Mouse (Mus musculus): ENCODE measurements around the gene Plekha5. TPM values are rescaled to one million over a fixed set of nuclear protein-coding genes. Genes with fewer than 3 reads are reported as not detected.

Gene Plekha5
- polyA plus RNA-seq, 1 experiment from 2014 or later = 51.5 TPM

DNA sequence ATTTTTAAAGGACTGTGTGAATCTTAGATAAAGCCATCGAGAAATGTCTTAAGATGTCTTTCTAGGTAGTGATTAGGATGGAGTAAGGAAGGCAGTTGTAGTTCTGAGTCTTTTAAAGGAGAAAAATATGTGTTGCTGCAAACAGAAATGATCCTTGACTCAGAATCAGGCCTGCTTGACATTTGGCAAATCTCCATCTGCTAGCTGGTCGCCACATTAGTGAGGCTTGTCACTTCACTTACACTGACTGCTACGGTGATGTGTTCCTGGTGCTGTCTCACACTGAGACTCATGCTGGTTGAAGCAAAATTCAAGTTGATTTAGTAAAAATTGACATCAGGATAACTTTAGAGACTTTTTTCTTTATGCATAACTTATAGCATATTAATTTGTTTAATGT lies 32.0 kb downstream of the Plekha5 start:
- peaks cover 13% of the 10 kb centered on the region for H3K4me1 ChIP-seq
- WGBS = 49% methylated on average over 3 of the region's 3 CpGs
- ATAC-seq (ENCODE audit: insufficient number of reproducible peaks, low FRiP score, low TSS enrichment, low read depth) = no peak

DNA sequence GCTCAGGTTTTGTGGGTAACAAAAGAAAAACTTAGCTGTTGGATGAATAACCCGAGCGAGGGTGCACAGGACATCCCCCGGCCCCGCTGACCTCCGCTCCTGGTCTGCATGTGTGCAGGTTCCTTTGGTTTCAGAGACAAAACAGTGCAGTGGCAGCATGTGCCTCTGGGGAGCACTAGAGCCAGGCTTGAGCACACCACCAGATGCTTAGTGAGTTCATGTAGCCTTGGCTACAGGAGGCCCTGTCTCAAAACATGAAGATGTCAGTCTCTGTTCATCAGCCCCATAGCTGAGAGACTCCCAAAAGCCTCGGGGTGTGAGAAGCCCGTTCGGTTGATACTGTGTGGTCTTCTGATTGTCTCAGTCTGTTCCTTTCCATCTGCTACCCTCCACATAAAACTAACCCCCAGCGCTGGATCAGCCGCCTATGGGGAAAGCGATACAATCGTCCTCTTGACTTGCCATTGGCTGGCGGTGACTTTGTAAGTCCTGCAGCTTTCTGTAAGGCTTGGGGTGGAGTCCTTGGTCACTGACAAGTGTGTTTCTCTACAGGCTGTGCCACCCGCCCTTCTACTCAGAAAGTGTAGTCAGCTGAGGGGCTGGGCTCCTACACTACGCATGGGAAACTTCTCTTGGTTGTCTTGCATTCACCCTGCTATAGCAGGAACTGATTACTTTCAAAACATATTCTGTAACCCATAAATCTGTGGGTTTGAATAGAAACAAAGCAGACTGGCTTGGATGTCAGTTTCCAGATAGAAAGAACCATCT lies 32.7 kb downstream of the Plekha5 start:
- H3K36me3 ChIP-seq = no peaks in the 10 kb centered on the region
- H3K27ac ChIP-seq (replicated peaks) = 0 out of 2 replicates have a peak overlapping the region, but pooled peaks have one; percentile 28
- no peak overlapping the region for H3K4me2 ChIP-seq (replicated peaks)
- no peaks in the 10 kb centered on the region for H3K9me3 ChIP-seq (replicated peaks)
- H3K4me3 ChIP-seq (replicated peaks) = no peak overlapping the region
- peaks cover 13% of the 10 kb centered on the region for H3K4me1 ChIP-seq
- no peaks in the 10 kb centered on the region for H3K27me3 ChIP-seq
- ATAC-seq (ENCODE audit: insufficient number of reproducible peaks, low FRiP score, low TSS enrichment, low read depth) = peak; percentile 63
- 68% methylated on average over 15 of the region's 15 CpGs for WGBS
- no peak overlapping the region for H3K9ac ChIP-seq

More for the DNA sequence above, 32.0 kb downstream of the Plekha5 start:
- Histone ChIP-seq H3K36me3 (no peaks in the 10 kb centered on the region), H3K27ac (replicated peaks) (no peak overlapping the region), H3K9me3 (replicated peaks) (no peaks in the 10 kb centered on the region), H3K4me3 (replicated peaks) (no peak overlapping the region), H3K4me2 (replicated peaks) (no peak overlapping the region), H3K27me3 (no peaks in the 10 kb centered on the region), H3K9ac (no peak overlapping the region)

DNA sequence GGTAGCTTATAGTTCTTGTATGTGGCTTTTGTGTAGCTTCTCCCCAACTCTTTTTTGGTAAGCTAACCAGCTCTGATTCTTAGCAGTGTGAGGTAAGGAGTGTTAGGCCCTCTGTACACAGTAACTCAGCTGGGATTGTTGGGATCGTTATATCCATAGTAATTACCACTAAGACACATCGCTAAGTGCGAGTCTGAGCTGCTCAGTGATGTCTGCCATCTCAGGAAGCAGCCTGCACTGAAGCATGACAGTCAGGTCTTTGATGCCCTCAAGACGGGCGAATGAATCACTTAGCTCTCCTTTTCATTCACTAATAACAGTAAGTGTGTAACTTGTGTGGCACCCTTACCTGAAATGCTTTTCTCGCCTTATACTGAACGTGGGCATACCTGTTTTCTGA lies 36.5 kb downstream of the Plekha5 start:
- no peak overlapping the region for H3K4me3 ChIP-seq (replicated peaks)
- ATAC-seq (ENCODE audit: insufficient number of reproducible peaks, low FRiP score, low TSS enrichment, low read depth) = no peak
- no peaks in the 10 kb centered on the region for H3K36me3 ChIP-seq
- H3K27me3 ChIP-seq = no peaks in the 10 kb centered on the region
- WGBS = 81% methylated on average over 7 of the region's 7 CpGs
- no peak overlapping the region for H3K27ac ChIP-seq (replicated peaks)
- no peaks in the 10 kb centered on the region for H3K9me3 ChIP-seq (replicated peaks)
- peaks cover 13% of the 10 kb centered on the region; the same call in 1 of the 2 replicates for H3K4me1 ChIP-seq
- H3K9ac ChIP-seq = no peak overlapping the region
- H3K4me2 ChIP-seq (replicated peaks) = no peak overlapping the region

DNA sequence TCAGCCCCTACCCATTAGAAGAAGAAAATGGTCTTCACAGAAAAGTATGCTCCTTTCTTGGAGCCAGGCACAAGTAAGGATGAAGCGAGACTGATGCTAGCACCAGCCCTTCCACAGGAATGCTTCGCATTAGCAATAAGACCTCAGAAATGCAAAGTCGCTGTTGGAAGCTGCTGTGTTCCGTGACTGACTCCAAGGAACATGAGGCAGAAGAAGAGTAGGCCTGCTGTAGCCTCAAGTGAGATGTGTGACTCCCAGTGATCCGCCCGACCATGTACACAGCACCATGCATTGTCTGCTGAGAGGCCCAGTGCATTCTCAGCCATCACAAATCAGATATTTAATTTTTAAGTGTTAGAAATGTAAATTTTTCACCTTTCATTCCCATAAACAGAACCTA lies 41.0 kb downstream of the Plekha5 start:
- no peak overlapping the region for H3K4me2 ChIP-seq (replicated peaks)
- no peak overlapping the region for H3K9ac ChIP-seq
- H3K27me3 ChIP-seq = no peaks in the 10 kb centered on the region
- 0 out of 2 replicates have a peak overlapping the region, but pooled peaks have one; percentile 7 for H3K27ac ChIP-seq (replicated peaks)
- H3K4me3 ChIP-seq (replicated peaks) = no peak overlapping the region
- no peaks in the 10 kb centered on the region for H3K36me3 ChIP-seq
- no peak for ATAC-seq (ENCODE audit: insufficient number of reproducible peaks, low FRiP score, low TSS enrichment, low read depth)
- peaks cover 4% of the 10 kb centered on the region; the same call in 1 of the 2 replicates for H3K4me1 ChIP-seq
- 72% methylated on average over 6 of the region's 6 CpGs for WGBS
- H3K9me3 ChIP-seq (replicated peaks) = no peaks in the 10 kb centered on the region

DNA sequence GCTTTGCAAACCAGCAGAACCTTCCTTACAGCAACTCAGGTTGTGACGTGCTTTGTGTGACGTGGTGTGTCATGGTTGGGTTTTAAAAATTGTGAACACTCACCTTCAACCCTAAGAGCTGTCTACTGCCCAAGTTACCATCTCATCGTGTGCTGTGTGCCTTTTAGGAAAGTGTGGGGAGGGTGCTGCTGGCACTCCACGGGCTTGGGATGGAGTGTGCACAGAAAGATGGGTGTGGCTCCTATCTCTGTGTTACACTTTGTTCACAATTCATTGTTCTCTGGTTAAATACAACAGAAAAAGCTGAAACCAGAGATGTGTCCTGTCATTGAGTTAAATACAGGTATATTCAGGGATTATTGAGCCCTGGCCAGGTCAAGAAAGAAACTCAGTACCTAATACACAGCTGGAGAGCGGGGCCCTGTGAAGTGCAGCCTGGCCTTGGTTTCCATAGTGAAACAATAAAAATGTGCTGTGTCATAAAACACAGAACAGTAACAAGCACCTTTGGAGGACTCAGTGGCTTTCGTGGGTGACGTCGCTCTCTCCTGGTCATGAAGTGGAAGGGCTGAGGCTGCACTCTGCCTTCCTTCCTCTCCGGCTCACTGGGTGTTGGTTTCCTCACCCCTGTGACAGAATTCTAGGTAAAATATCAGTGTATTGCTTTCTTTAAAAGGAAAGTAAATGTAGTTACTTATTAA lies 42.2 kb downstream of the Plekha5 start:
- Histone ChIP-seq H3K36me3 (no peaks in the 10 kb centered on the region), H3K4me1 (peaks cover 4% of the 10 kb centered on the region; the same call in 1 of the 2 replicates), H3K27ac (replicated peaks) (no peak overlapping the region), H3K9me3 (replicated peaks) (no peaks in the 10 kb centered on the region), H3K4me3 (replicated peaks) (no peak overlapping the region), H3K9ac (no peak overlapping the region), H3K4me2 (replicated peaks) (no peak overlapping the region), H3K27me3 (no peaks in the 10 kb centered on the region)
- ATAC-seq (ENCODE audit: insufficient number of reproducible peaks, low FRiP score, low TSS enrichment, low read depth) = no peak; the same call in 1 of the 2 replicates
- 82% methylated on average over 9 of the region's 9 CpGs for WGBS

DNA sequence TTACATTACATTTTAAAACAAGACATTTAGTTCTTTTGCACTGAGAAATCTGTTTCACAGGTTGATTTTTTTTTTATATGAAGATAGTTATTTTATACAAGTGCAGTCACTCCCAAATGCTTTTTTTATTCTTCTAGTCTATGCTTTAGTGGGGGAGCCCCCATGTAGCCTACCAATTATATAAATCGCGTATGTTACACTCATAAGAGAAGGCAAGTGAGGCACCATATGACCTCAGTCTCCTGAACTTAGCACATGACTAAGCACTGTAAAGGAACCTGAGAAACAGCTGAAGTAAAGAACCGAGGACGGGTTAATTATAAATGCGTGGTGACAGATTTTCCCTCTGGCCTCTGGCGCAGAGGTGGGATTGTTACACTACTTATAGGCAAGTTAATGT lies 43.0 kb downstream of the Plekha5 start:
- Histone ChIP-seq H3K4me2 (replicated peaks) (no peak overlapping the region), H3K9ac (no peak overlapping the region), H3K4me1 (peaks cover 4% of the 10 kb centered on the region; the same call in 1 of the 2 replicates), H3K27me3 (no peaks in the 10 kb centered on the region), H3K36me3 (no peaks in the 10 kb centered on the region), H3K9me3 (replicated peaks) (no peaks in the 10 kb centered on the region), H3K4me3 (replicated peaks) (no peak overlapping the region), H3K27ac (replicated peaks) (no peak overlapping the region)
- no peak for ATAC-seq (ENCODE audit: insufficient number of reproducible peaks, low FRiP score, low TSS enrichment, low read depth)
- WGBS = 62% methylated on average over 6 of the region's 6 CpGs

DNA sequence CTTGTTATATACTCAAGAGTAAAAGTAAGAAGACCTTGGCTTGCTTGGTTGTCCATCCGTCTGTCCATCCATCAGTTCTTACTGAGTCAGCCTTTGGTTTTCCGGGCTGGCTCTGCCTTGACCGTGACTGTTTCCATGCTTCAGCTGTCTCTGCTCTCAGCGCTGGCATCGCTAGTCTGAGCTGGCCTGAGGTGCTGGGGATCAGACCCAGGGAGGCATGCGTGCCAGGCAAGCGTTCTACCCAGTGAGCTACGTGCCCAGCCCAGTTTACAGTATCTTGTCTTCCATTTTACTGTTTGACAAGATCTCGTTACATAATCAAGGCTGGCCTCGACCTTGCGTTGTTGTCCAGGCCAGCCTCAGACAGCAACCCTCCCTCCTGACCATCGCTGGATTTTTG lies 44.0 kb downstream of the Plekha5 start:
- Histone ChIP-seq H3K9ac (no peak overlapping the region), H3K4me1 (peaks cover 4% of the 10 kb centered on the region; the same call in 1 of the 2 replicates), H3K36me3 (no peaks in the 10 kb centered on the region), H3K27me3 (no peaks in the 10 kb centered on the region), H3K27ac (replicated peaks) (no peak overlapping the region), H3K9me3 (replicated peaks) (no peaks in the 10 kb centered on the region), H3K4me2 (replicated peaks) (no peak overlapping the region), H3K4me3 (replicated peaks) (no peak overlapping the region)
- 91% methylated on average over 12 of the region's 12 CpGs for WGBS
- no peak for ATAC-seq (ENCODE audit: insufficient number of reproducible peaks, low FRiP score, low TSS enrichment, low read depth)

DNA sequence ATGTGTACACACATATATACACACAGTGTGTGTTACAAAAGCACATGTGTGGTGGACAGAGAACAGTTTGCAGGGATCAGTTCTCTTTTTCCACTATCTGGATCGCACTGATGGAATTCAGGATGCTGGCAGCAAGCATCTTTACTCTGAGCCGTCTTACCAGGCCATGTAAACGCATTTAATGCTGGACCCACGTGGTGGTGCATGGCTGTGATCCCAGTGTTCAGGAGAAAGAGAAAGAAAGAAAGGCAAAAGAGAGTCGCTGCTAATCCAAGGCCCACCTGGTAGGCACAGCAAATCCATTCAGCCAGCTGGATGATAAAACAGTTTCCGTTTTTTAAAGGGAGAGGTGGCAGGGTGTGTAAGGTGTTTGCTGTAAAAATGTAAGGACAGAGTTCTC lies 45.9 kb downstream of the Plekha5 start:
- Histone ChIP-seq H3K27ac (replicated peaks) (no peak overlapping the region), H3K4me2 (replicated peaks) (no peak overlapping the region), H3K27me3 (no peaks in the 10 kb centered on the region), H3K9ac (no peak overlapping the region), H3K4me3 (replicated peaks) (no peak overlapping the region), H3K4me1 (no peaks in the 10 kb centered on the region; the same call in 1 of the 2 replicates), H3K9me3 (replicated peaks) (no peaks in the 10 kb centered on the region), H3K36me3 (no peaks in the 10 kb centered on the region)
- WGBS = 75% methylated on average over 6 of the region's 6 CpGs
- no peak for ATAC-seq (ENCODE audit: insufficient number of reproducible peaks, low FRiP score, low TSS enrichment, low read depth)

DNA sequence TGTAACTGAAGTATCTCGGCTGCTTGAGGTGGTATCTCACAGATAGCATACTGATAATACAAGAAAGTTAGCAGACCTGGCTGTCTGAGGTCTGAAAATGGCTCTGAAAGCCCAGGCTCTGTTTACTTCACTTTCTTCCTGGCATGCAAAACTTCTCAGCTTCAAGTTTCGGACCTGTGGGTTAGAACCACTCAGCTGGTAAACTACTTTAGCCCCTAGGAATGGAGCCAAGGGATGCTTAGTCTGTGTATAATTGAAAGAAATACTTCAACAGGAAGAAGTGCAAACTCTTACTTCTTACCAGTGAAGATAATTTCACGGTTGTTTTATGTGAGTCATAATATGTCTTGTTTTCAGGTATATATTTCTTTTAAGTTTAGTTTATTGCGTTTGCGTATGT lies 47.9 kb downstream of the Plekha5 start:
- ATAC-seq (ENCODE audit: insufficient number of reproducible peaks, low FRiP score, low TSS enrichment, low read depth) = no peak
- no peaks in the 10 kb centered on the region for H3K36me3 ChIP-seq
- H3K4me1 ChIP-seq = no peaks in the 10 kb centered on the region; the same call in 1 of the 2 replicates
- no peak overlapping the region for H3K27ac ChIP-seq (replicated peaks)
- WGBS = 84% methylated on average over 5 of the region's 5 CpGs
- no peaks in the 10 kb centered on the region for H3K9me3 ChIP-seq (replicated peaks)
- H3K27me3 ChIP-seq = no peaks in the 10 kb centered on the region
- no peak overlapping the region for H3K9ac ChIP-seq
- no peak overlapping the region for H3K4me2 ChIP-seq (replicated peaks)
- no peak overlapping the region for H3K4me3 ChIP-seq (replicated peaks)

DNA sequence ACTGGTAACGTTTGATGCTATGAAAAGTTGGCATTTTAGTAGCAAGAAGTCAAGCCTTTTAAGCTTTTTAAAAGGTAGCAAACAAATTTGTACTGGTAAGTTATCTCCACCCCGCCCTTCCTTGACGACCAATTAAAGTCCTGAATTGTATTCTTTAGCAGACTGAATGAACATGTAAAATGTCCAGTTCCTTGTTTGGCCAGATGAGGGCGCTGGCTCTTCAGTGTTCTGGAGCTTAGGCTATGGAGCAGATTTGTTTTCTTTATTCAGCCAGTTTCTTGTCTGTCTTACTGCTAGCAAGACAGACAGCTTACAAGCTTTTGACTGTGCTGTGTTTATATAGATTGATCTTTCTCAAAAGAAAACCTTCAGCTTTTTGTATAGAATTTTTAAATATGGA lies 48.5 kb downstream of the Plekha5 start:
- ATAC-seq (ENCODE audit: insufficient number of reproducible peaks, low FRiP score, low TSS enrichment, low read depth) = no peak
- H3K4me1 ChIP-seq = peaks cover 3% of the 10 kb centered on the region; the same call in 1 of the 2 replicates
- no peaks in the 10 kb centered on the region for H3K36me3 ChIP-seq
- no peak overlapping the region for H3K4me2 ChIP-seq (replicated peaks)
- no peaks in the 10 kb centered on the region for H3K27me3 ChIP-seq
- no peaks in the 10 kb centered on the region for H3K9me3 ChIP-seq (replicated peaks)
- WGBS = 54% methylated on average over 4 of the region's 4 CpGs
- no peak overlapping the region for H3K9ac ChIP-seq
- H3K27ac ChIP-seq (replicated peaks) = no peak overlapping the region
- no peak overlapping the region for H3K4me3 ChIP-seq (replicated peaks)

DNA sequence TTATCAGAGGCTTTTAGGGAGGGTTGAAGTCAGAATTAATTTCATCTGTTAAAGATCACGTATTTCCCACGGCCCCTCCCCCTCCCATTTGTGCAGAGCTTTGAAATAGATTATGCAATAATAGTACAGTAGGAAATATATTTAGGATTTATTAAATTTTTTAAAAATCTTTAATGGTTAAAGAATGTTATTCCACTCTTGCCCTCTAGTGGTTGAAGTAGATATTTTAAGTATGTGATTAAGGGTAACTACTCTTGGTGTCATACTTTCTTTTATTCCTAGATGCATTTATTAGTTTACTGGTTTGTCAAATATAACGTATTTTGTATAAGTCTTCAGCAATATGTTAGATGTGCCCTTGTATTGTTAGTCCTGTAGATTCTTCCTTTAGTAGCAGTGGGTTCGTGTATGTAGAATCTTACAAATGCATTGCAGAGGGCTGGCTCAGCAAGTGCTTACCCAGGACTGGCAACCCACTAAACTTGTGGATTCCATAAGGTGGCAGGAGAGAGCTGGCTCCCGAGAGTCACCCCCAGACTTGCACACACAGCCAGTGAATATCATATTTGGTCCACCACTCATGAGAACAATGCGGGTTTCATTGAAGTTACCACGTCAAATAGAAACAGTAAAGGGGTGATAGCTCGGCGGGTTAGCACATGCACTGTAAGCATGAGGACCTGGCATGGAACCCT lies 51.7 kb downstream of the Plekha5 start:
- Histone ChIP-seq H3K27me3 (no peaks in the 10 kb centered on the region), H3K27ac (replicated peaks) (no peak overlapping the region), H3K4me2 (replicated peaks) (no peak overlapping the region), H3K4me3 (replicated peaks) (no peak overlapping the region), H3K36me3 (no peaks in the 10 kb centered on the region), H3K4me1 (peaks cover 11% of the 10 kb centered on the region; the same call in 1 of the 2 replicates), H3K9ac (no peak overlapping the region), H3K9me3 (replicated peaks) (no peaks in the 10 kb centered on the region)
- ATAC-seq (ENCODE audit: insufficient number of reproducible peaks, low FRiP score, low TSS enrichment, low read depth) = no peak
- 74% methylated on average over 9 of the region's 9 CpGs for WGBS

Measured in embryonic facial prominence, embryonic 15.5 days (tissue).